Mouse (Mus musculus): ENCODE measurements around the gene Akain1. TPM values are rescaled to one million over a fixed set of nuclear protein-coding genes. Genes with fewer than 3 reads are reported as not detected.

The Akain1 gene
- total and polyA plus RNA-seq, 2 experiments from 2014 or later = 0.10 to 0.65 TPM

GRCm38 (mm10) chr17:69495531-69495930, 56.4 kb downstream of the Akain1 start:
- Histone ChIP-seq H3K4me2 (ENCODE audit: low read depth) (no peak overlapping the region), H3K27ac (ENCODE audit: low read depth, low read length) (no peak overlapping the region), H3K4me3 (ENCODE audit: low read depth, low read length) (no peak overlapping the region), H3K9ac (no peak overlapping the region), H3K4me1 (ENCODE audit: insufficient read depth) (no peaks in the 10 kb centered on the region), H3K36me3 (ENCODE audit: insufficient read depth) (no peaks in the 10 kb centered on the region), H3K27me3 (ENCODE audit: insufficient read depth, low read length) (no peaks in the 10 kb centered on the region), H3K9me3 (ENCODE audit: low read length) (no peaks in the 10 kb centered on the region)
- ATAC-seq (no peak), DNase-seq (no peak)
- 56% methylated on average over 2 of the region's 2 CpGs for WGBS
- TF ChIP-seq CTCF (IDR thresholded peaks at IDR 0.05; ENCODE audit: low read depth) = peak; percentile 18; the same call in 1 of the 2 replicates

GRCm38 (mm10) chr17:69496125-69496524, 57.0 kb downstream of the Akain1 start:
- Histone ChIP-seq H3K4me2 (ENCODE audit: low read depth) (no peak overlapping the region), H3K9ac (no peak overlapping the region), H3K36me3 (ENCODE audit: insufficient read depth) (no peaks in the 10 kb centered on the region), H3K4me1 (ENCODE audit: insufficient read depth) (no peaks in the 10 kb centered on the region), H3K27ac (ENCODE audit: low read depth, low read length) (no peak overlapping the region), H3K9me3 (ENCODE audit: low read length) (no peaks in the 10 kb centered on the region), H3K4me3 (ENCODE audit: low read depth, low read length) (no peak overlapping the region), H3K27me3 (ENCODE audit: insufficient read depth, low read length) (no peaks in the 10 kb centered on the region)
- ATAC-seq (no peak), DNase-seq (no peak)
- no peak for TF ChIP-seq CTCF (IDR thresholded peaks at IDR 0.05; ENCODE audit: low read depth)
- WGBS = 91% methylated on average over 3 of the region's 3 CpGs

GRCm38 (mm10) chr17:69497315-69497714, 58.2 kb downstream of the Akain1 start:
- Histone ChIP-seq H3K9me3 (ENCODE audit: low read length) (no peaks in the 10 kb centered on the region), H3K4me1 (ENCODE audit: insufficient read depth) (no peaks in the 10 kb centered on the region), H3K27ac (ENCODE audit: low read depth, low read length) (no peak overlapping the region), H3K9ac (no peak overlapping the region), H3K4me3 (ENCODE audit: low read depth, low read length) (no peak overlapping the region), H3K36me3 (ENCODE audit: insufficient read depth) (no peaks in the 10 kb centered on the region), H3K4me2 (ENCODE audit: low read depth) (no peak overlapping the region), H3K27me3 (ENCODE audit: insufficient read depth, low read length) (no peaks in the 10 kb centered on the region)
- DNase-seq (no peak), ATAC-seq (no peak)
- TF ChIP-seq CTCF (IDR thresholded peaks at IDR 0.05; ENCODE audit: low read depth) = no peak
- 48% methylated on average over 4 of the region's 4 CpGs for WGBS

GRCm38 (mm10) chr17:69498913-69499312, 59.8 kb downstream of the Akain1 start:
- Histone ChIP-seq H3K36me3 (ENCODE audit: insufficient read depth) (no peaks in the 10 kb centered on the region), H3K27me3 (ENCODE audit: insufficient read depth, low read length) (no peaks in the 10 kb centered on the region), H3K9me3 (ENCODE audit: low read length) (no peaks in the 10 kb centered on the region), H3K27ac (ENCODE audit: low read depth, low read length) (no peak overlapping the region), H3K4me2 (ENCODE audit: low read depth) (no peak overlapping the region), H3K9ac (no peak overlapping the region), H3K4me3 (ENCODE audit: low read depth, low read length) (no peak overlapping the region), H3K4me1 (ENCODE audit: insufficient read depth) (no peaks in the 10 kb centered on the region)
- no peak for TF ChIP-seq CTCF (IDR thresholded peaks at IDR 0.05; ENCODE audit: low read depth)
- 54% methylated on average over 2 of the region's 2 CpGs for WGBS
- no peak for DNase-seq
- ATAC-seq = no peak

- H3K4me3 ChIP-seq (ENCODE audit: low read depth, low read length) = no peak overlapping the region
- no peaks in the 10 kb centered on the region for H3K27me3 ChIP-seq (ENCODE audit: insufficient read depth, low read length)
- ATAC-seq (no peak), DNase-seq (no peak)
- H3K4me1 ChIP-seq (ENCODE audit: insufficient read depth) = no peaks in the 10 kb centered on the region
- no peak for TF ChIP-seq CTCF (IDR thresholded peaks at IDR 0.05; ENCODE audit: low read depth)
- no peak overlapping the region for H3K9ac ChIP-seq
- no peaks in the 10 kb centered on the region for H3K36me3 ChIP-seq (ENCODE audit: insufficient read depth)
- no peak overlapping the region for H3K4me2 ChIP-seq (ENCODE audit: low read depth)
- no peaks in the 10 kb centered on the region for H3K9me3 ChIP-seq (ENCODE audit: low read length)
- H3K27ac ChIP-seq (ENCODE audit: low read depth, low read length) = no peak overlapping the region
- WGBS = 12% methylated on average over 6 of the region's 6 CpGs
Observed at GRCm38 (mm10) chr17:69499441-69499840, 60.3 kb downstream of the Akain1 start.

GRCm38 (mm10) chr17:69506070-69506469, 66.9 kb downstream of the Akain1 start:
- Histone ChIP-seq H3K27ac (ENCODE audit: low read depth, low read length) (no peak overlapping the region), H3K4me2 (ENCODE audit: low read depth) (no peak overlapping the region), H3K27me3 (ENCODE audit: insufficient read depth, low read length) (no peaks in the 10 kb centered on the region), H3K9ac (no peak overlapping the region), H3K36me3 (ENCODE audit: insufficient read depth) (no peaks in the 10 kb centered on the region), H3K9me3 (ENCODE audit: low read length) (no peaks in the 10 kb centered on the region), H3K4me1 (ENCODE audit: insufficient read depth) (no peaks in the 10 kb centered on the region), H3K4me3 (ENCODE audit: low read depth, low read length) (no peak overlapping the region)
- peak; percentile 38; the same call in 1 of the 2 replicates for ATAC-seq
- peak; percentile 74 for TF ChIP-seq CTCF (IDR thresholded peaks at IDR 0.05; ENCODE audit: low read depth)
- 37% methylated on average over 3 of the region's 3 CpGs for WGBS
- peak; percentile 70 for DNase-seq

- Histone ChIP-seq H3K9me3 (ENCODE audit: low read length) (no peaks in the 10 kb centered on the region), H3K36me3 (ENCODE audit: insufficient read depth) (no peaks in the 10 kb centered on the region), H3K4me1 (ENCODE audit: insufficient read depth) (no peaks in the 10 kb centered on the region), H3K27me3 (ENCODE audit: insufficient read depth, low read length) (no peaks in the 10 kb centered on the region), H3K4me2 (ENCODE audit: low read depth) (no peak overlapping the region), H3K27ac (ENCODE audit: low read depth, low read length) (no peak overlapping the region), H3K9ac (no peak overlapping the region), H3K4me3 (ENCODE audit: low read depth, low read length) (no peak overlapping the region)
- DNase-seq (no peak), ATAC-seq (no peak)
- 84% methylated on average over 4 of the region's 4 CpGs for WGBS
- TF ChIP-seq CTCF (IDR thresholded peaks at IDR 0.05; ENCODE audit: low read depth) = no peak
Observed at GRCm38 (mm10) chr17:69516344-69516907, 77.3 kb downstream of the Akain1 start.

Data from forebrain, postnatal 0 days (tissue).